ENCODE assay signal across 11 mouse cellular contexts in genomic region chr12:99360958-99361751, GRCm38 (mm10).
DNase-seq lines count a peak whose midpoint lies in the region; ATAC-seq and TF ChIP-seq lines count a peak whose summit lies in the region.
"Had no signal": no experiment of that assay in that cellular context is flagged by ENCODE, and none has a peak within 500 bp of the region (broad histone marks: within the 10 kb centered on the region; RNA-seq: fewer than 3 reads in every experiment).

No protein-coding gene starts in this region.

- no peak overlapping the region for H3K4me3 ChIP-seq in layer of hippocampus, adult 2 months
- no peak overlapping the region for H3K4me3 ChIP-seq in MEL (ENCODE audit: control insufficient read depth in 1 of 2, insufficient read depth in 1 of 2, low read depth in 2 of 2, low read length in 2 of 2)
- no peak overlapping the region for H3K4me3 ChIP-seq in embryonic facial prominence, embryonic 11.5 days (ENCODE audit: low read depth, low read length)
- H3K4me3 ChIP-seq in intestine, postnatal 0 days (ENCODE audit: low read depth, low read length), result no peak overlapping the region
- no peak overlapping the region for H3K4me3 ChIP-seq in left cerebral cortex, adult 2 months
- H3K4me3 ChIP-seq in lung, adult 2 months (replicated peaks; ENCODE audit: extremely low read depth, low read depth, low read length), result no peak overlapping the region
- H3K4me3 ChIP-seq: liver, embryonic 15.5 days; myocyte had no signal

- WGBS in embryonic facial prominence, embryonic 11.5 days, result 67% methylated on average over 8 of the region's 8 CpGs
- WGBS in intestine, postnatal 0 days, result 49% methylated on average over 8 of the region's 8 CpGs
- 54% methylated on average over 8 of the region's 8 CpGs for WGBS in lung, adult 2 months

- intact Hi-C loops in left cerebral cortex, adult 2 months (cut with DNase I), result no loop called here

- TF ChIP-seq POLR2A in MEL (IDR thresholded peaks at IDR 0.05; ENCODE audit: control insufficient read depth in 1 of 2, insufficient read depth in 1 of 2, low read depth in 1 of 2, low read length in 2 of 2, poor library complexity in 1 of 2), result no peak
- TF ChIP-seq POLR2A in lung, adult 2 months (IDR thresholded peaks at IDR 0.05; ENCODE audit: borderline replicate concordance, extremely low read depth, low read depth, low read length), result no peak

- no peak for TF ChIP-seq RAD21 in MEL (IDR thresholded peaks at IDR 0.05; ENCODE audit: low read depth, low read length)

- ATAC-seq in embryonic facial prominence, embryonic 11.5 days (replicated peaks; ENCODE audit: insufficient number of reproducible peaks, low FRiP score, low TSS enrichment, low read depth), result no peak
- ATAC-seq in intestine, postnatal 0 days, result peak; percentile 46; the same call in 1 of the 2 replicates
- ATAC-seq: Patski had no signal

- H3K79me2 ChIP-seq in MEL (ENCODE audit: control insufficient read depth, insufficient read depth, low read length, poor library complexity), result no peaks in the 10 kb centered on the region; the same call in 1 of the 2 replicates

- TF ChIP-seq EP300 in MEL (IDR thresholded peaks at IDR 0.05; ENCODE audit: low read depth in 1 of 2, low read length in 2 of 2), result no peak

- DNase-seq in layer of hippocampus, adult 2 months (ENCODE audit: low spot score in 2 of 2), result no peak
- DNase-seq in layer of hippocampus, adult 9-10 months (ENCODE audit: low spot score), result no peak
- peak; percentile 15 for DNase-seq in MEL (ENCODE audit: low read depth, low spot score)
- no peak for DNase-seq in embryonic facial prominence, embryonic 11.5 days (ENCODE audit: low spot score)
- no peak for DNase-seq in left cerebral cortex, adult 2 months (ENCODE audit: extremely low spot score in 1 of 2, low spot score in 2 of 2)
- DNase-seq in lung, adult 2 months, result no peak
- DNase-seq: right cerebral cortex, postnatal 14 days had no signal

- H3K36me3 ChIP-seq in MEL (ENCODE audit: control insufficient read depth in 1 of 2, insufficient read depth in 2 of 2, low read length in 2 of 2), result no peaks in the 10 kb centered on the region
- no peaks in the 10 kb centered on the region for H3K36me3 ChIP-seq in embryonic facial prominence, embryonic 11.5 days (replicated peaks; ENCODE audit: control insufficient read depth, insufficient read depth, low read depth, low read length)
- H3K36me3 ChIP-seq in intestine, postnatal 0 days (ENCODE audit: control insufficient read depth, insufficient read depth), result no peaks in the 10 kb centered on the region
- H3K36me3 ChIP-seq: liver, embryonic 15.5 days had no signal

- no peaks in the 10 kb centered on the region for H3K27me3 ChIP-seq in MEL (ENCODE audit: control insufficient read depth in 1 of 2, insufficient read depth in 2 of 2, low read length in 2 of 2)
- no peaks in the 10 kb centered on the region for H3K27me3 ChIP-seq in embryonic facial prominence, embryonic 11.5 days (ENCODE audit: control insufficient read depth, insufficient read depth, low read length)
- no peaks in the 10 kb centered on the region for H3K27me3 ChIP-seq in intestine, postnatal 0 days (replicated peaks; ENCODE audit: control insufficient read depth, insufficient read depth, low read length)
- H3K27me3 ChIP-seq: liver, embryonic 15.5 days; Patski had no signal

- no peak for TF ChIP-seq CTCF in layer of hippocampus, adult 2 months (conservative IDR thresholded peaks at IDR 0.05)
- no peak for TF ChIP-seq CTCF in MEL (IDR thresholded peaks at IDR 0.05 in 2 of 3, conservative IDR thresholded peaks at IDR 0.05 in 1 of 3; ENCODE audit: control insufficient read depth in 1 of 3, insufficient read depth in 1 of 3, low read depth in 2 of 3, low read length in 3 of 3, poor library complexity in 1 of 3, severe bottlenecking in 1 of 3)
- no peak for TF ChIP-seq CTCF in intestine, postnatal 0 days (IDR thresholded peaks at IDR 0.05; ENCODE audit: low read depth)
- no peak for TF ChIP-seq CTCF in left cerebral cortex, adult 2 months (IDR thresholded peaks at IDR 0.05)
- TF ChIP-seq CTCF in lung, adult 2 months (IDR thresholded peaks at IDR 0.05; ENCODE audit: insufficient read depth, low read length), result no peak

- H3K27ac ChIP-seq in layer of hippocampus, adult 2 months, result peak overlapping the region; percentile 43; the same call in 1 of the 2 replicates
- H3K27ac ChIP-seq in MEL (ENCODE audit: control insufficient read depth, low read depth, low read length), result no peak overlapping the region
- H3K27ac ChIP-seq in embryonic facial prominence, embryonic 11.5 days (replicated peaks; ENCODE audit: low read depth, low read length), result 0 out of 2 replicates have a peak overlapping the region, but pooled peaks have one; percentile 10
- H3K27ac ChIP-seq in intestine, postnatal 0 days (ENCODE audit: low read depth, low read length), result peak overlapping the region; percentile 50
- no peak overlapping the region for H3K27ac ChIP-seq in left cerebral cortex, adult 2 months
- H3K27ac ChIP-seq: liver, embryonic 15.5 days had no signal

- no peaks in the 10 kb centered on the region for H3K4me1 ChIP-seq in MEL (ENCODE audit: control insufficient read depth in 1 of 2, insufficient read depth in 2 of 2, low read length in 2 of 2)
- no peaks in the 10 kb centered on the region; the same call in 1 of the 2 replicates for H3K4me1 ChIP-seq in embryonic facial prominence, embryonic 11.5 days (ENCODE audit: control insufficient read depth, insufficient read depth, low read length)
- H3K4me1 ChIP-seq in intestine, postnatal 0 days (replicated peaks; ENCODE audit: control insufficient read depth, insufficient read depth, low read length), result peaks cover 8% of the 10 kb centered on the region; the same call in 1 of the 2 replicates
- H3K4me1 ChIP-seq in lung, adult 2 months (ENCODE audit: control insufficient read depth, insufficient read depth, low read length), result peaks cover 15% of the 10 kb centered on the region; the same call in 1 of the 2 replicates

- H3K4me2 ChIP-seq in embryonic facial prominence, embryonic 11.5 days (ENCODE audit: low read depth, low read length), result no peak overlapping the region
- H3K4me2 ChIP-seq in intestine, postnatal 0 days (replicated peaks; ENCODE audit: low read depth), result no peak overlapping the region
- H3K4me2 ChIP-seq: liver, embryonic 15.5 days had no signal

- H3K9ac ChIP-seq in MEL (ENCODE audit: control insufficient read depth, low read depth, low read length, poor library complexity, severe bottlenecking), result no peak overlapping the region
- no peak overlapping the region for H3K9ac ChIP-seq in embryonic facial prominence, embryonic 11.5 days (replicated peaks; ENCODE audit: low read length)
- H3K9ac ChIP-seq in intestine, postnatal 0 days (ENCODE audit: low read depth, low read length), result no peak overlapping the region
- H3K9ac ChIP-seq: liver, embryonic 15.5 days had no signal

- no peaks in the 10 kb centered on the region for H3K9me3 ChIP-seq in MEL (replicated peaks; ENCODE audit: insufficient read depth, low read length)
- H3K9me3 ChIP-seq in embryonic facial prominence, embryonic 11.5 days (replicated peaks; ENCODE audit: control insufficient read depth, low read length), result no peaks in the 10 kb centered on the region
- H3K9me3 ChIP-seq in intestine, postnatal 0 days (ENCODE audit: control insufficient read depth), result no peaks in the 10 kb centered on the region
- H3K9me3 ChIP-seq: liver, embryonic 15.5 days had no signal

TF ChIP-seq in MEL, 35 proteins besides CTCF, POLR2A, EP300 and RAD21:
- no peak for TF ChIP-seq TAL1 (IDR thresholded peaks at IDR 0.05; ENCODE audit: low read length)

Comparison
In these comparisons a context has a peak if more than half of its experiments do, and no peak if none do; other contexts are left out.
1. H3K27ac ChIP-seq: peak in layer of hippocampus, adult 2 months (single experiment), embryonic facial prominence, embryonic 11.5 days (single experiment) and intestine, postnatal 0 days (single experiment); none in MEL (single experiment) and left cerebral cortex, adult 2 months (single experiment).